Mouse (Mus musculus): ENCODE results near the gene Recql. TPM values are rescaled to one million over a fixed set of nuclear protein-coding genes. Genes with fewer than 3 reads are reported as not detected.

Recql gene
- polyA plus RNA-seq, 1 experiment from 2014 or later = 31.2 TPM

- H3K9me3 ChIP-seq = no peaks in the 10 kb centered on the region
- H3K9ac ChIP-seq (replicated peaks) = no peak overlapping the region
- no peaks in the 10 kb centered on the region for H3K36me3 ChIP-seq
- no peak overlapping the region for H3K4me2 ChIP-seq (replicated peaks)
- H3K27me3 ChIP-seq = no peaks in the 10 kb centered on the region
- no peak overlapping the region for H3K4me3 ChIP-seq (replicated peaks)
- no peaks in the 10 kb centered on the region for H3K4me1 ChIP-seq (replicated peaks)
- no peak for ATAC-seq
- H3K27ac ChIP-seq = no peak overlapping the region
Measured at GRCm38 (mm10) chr6:142317106-142317505, 69.8 kb downstream of the Recql start.

- Histone ChIP-seq H3K4me2 (replicated peaks) (no peak overlapping the region), H3K4me1 (replicated peaks) (no peaks in the 10 kb centered on the region), H3K9ac (replicated peaks) (no peak overlapping the region), H3K4me3 (replicated peaks) (no peak overlapping the region), H3K27me3 (no peaks in the 10 kb centered on the region), H3K9me3 (peaks cover 4% of the 10 kb centered on the region), H3K27ac (no peak overlapping the region), H3K36me3 (no peaks in the 10 kb centered on the region)
- 81% methylated on average over 5 of the region's 5 CpGs for WGBS
- ATAC-seq = no peak
Measured at GRCm38 (mm10) chr6:142314285-142314684, 72.6 kb downstream of the Recql start.

- Histone ChIP-seq H3K4me2 (replicated peaks) (no peak overlapping the region), H3K36me3 (no peaks in the 10 kb centered on the region), H3K9me3 (peaks cover 4% of the 10 kb centered on the region), H3K9ac (replicated peaks) (no peak overlapping the region), H3K4me3 (replicated peaks) (no peak overlapping the region), H3K27ac (no peak overlapping the region), H3K27me3 (no peaks in the 10 kb centered on the region), H3K4me1 (replicated peaks) (no peaks in the 10 kb centered on the region)
- ATAC-seq = no peak
Measured at GRCm38 (mm10) chr6:142305076-142305475, 81.8 kb downstream of the Recql start.

Other genes starting within 250 kb of the Recql start
- gene Slco1a6, start 178.6 kb downstream of the Recql start, polyA plus RNA-seq (2015; fragmentation: Nextera tagmentation; extraction: Ambion mirVana) = not detected in 2 replicates
- 0.99 and 1.3 TPM in 2 replicates for gene Iapp, start 88.7 kb downstream of the Recql start, polyA plus RNA-seq (2015; fragmentation: Nextera tagmentation; extraction: Ambion mirVana)
- 0.24 and 0.57 TPM in 2 replicates for gene Slco1a5, start 64.1 kb downstream of the Recql start, polyA plus RNA-seq (2015; fragmentation: Nextera tagmentation; extraction: Ambion mirVana)
- 24.2 and 28.8 TPM in 2 replicates for gene Pyroxd1, start 41.4 kb downstream of the Recql start, polyA plus RNA-seq (2015; fragmentation: Nextera tagmentation; extraction: Ambion mirVana)
- gene Golt1b, start 134 bp upstream of the Recql start, polyA plus RNA-seq (2015; fragmentation: Nextera tagmentation; extraction: Ambion mirVana) = 86.3 and 93.2 TPM in 2 replicates
- gene Spx, start 26.4 kb upstream of the Recql start, polyA plus RNA-seq (2015; fragmentation: Nextera tagmentation; extraction: Ambion mirVana) = 5.5 and 6.5 TPM in 2 replicates
- gene Gys2, start 86.0 kb upstream of the Recql start, polyA plus RNA-seq (2015; fragmentation: Nextera tagmentation; extraction: Ambion mirVana) = 0.05 TPM in 1 of 2 replicates, not detected in the other
- 466 and 473 TPM in 2 replicates for gene Ldhb, start 120.9 kb upstream of the Recql start, polyA plus RNA-seq (2015; fragmentation: Nextera tagmentation; extraction: Ambion mirVana)
- 11.0 and 11.4 TPM in 2 replicates for gene Kcnj8, start 184.5 kb upstream of the Recql start, polyA plus RNA-seq (2015; fragmentation: Nextera tagmentation; extraction: Ambion mirVana)